Mouse (Mus musculus): ENCODE data around the gene Arid1b. TPM values are rescaled to one million over a fixed set of nuclear protein-coding genes. Genes with fewer than 3 reads are reported as not detected.

The Arid1b gene
- polyA plus RNA-seq, 1 experiment from 2014 or later, result 9.6 TPM

DNA sequence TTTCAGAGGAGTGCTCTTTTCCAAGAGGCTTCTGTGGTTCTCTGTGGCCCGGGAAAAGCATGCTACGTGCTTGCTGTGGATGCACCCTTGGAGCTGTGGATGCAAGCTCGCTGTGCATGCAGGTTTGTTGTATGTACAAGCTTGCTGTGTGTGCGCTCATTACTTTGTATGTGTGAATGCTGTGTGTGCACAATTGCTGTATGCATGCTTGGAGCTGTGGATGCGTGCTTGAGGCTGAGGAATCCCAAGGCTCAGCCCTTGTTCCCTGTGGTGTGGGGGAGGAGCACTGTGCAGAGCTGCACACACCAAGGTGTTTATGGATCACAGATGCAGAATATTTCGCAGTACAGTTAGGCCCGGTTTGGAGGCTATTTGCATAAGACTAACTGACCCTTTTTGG lies 6.7 kb downstream of the Arid1b start:
- Histone ChIP-seq H3K9ac (ENCODE audit: low read depth, low read length) (peak overlapping the region; percentile 33; the same call in 1 of the 2 replicates), H3K4me3 (ENCODE audit: low read length) (no peak overlapping the region), H3K27ac (ENCODE audit: low read depth, low read length) (no peak overlapping the region), H3K27me3 (replicated peaks; ENCODE audit: control insufficient read depth, insufficient read depth, low read length) (no peaks in the 10 kb centered on the region), H3K4me1 (ENCODE audit: control insufficient read depth, insufficient read depth, low read depth, low read length) (peaks cover 58% of the 10 kb centered on the region), H3K4me2 (ENCODE audit: low read length) (peak overlapping the region; percentile 55), H3K9me3 (ENCODE audit: control insufficient read depth, low read length) (no peaks in the 10 kb centered on the region), H3K36me3 (ENCODE audit: control insufficient read depth, insufficient read depth, low read length) (no peaks in the 10 kb centered on the region)
- ATAC-seq, result no peak
- WGBS, result 34% methylated on average over 7 of the region's 7 CpGs

DNA sequence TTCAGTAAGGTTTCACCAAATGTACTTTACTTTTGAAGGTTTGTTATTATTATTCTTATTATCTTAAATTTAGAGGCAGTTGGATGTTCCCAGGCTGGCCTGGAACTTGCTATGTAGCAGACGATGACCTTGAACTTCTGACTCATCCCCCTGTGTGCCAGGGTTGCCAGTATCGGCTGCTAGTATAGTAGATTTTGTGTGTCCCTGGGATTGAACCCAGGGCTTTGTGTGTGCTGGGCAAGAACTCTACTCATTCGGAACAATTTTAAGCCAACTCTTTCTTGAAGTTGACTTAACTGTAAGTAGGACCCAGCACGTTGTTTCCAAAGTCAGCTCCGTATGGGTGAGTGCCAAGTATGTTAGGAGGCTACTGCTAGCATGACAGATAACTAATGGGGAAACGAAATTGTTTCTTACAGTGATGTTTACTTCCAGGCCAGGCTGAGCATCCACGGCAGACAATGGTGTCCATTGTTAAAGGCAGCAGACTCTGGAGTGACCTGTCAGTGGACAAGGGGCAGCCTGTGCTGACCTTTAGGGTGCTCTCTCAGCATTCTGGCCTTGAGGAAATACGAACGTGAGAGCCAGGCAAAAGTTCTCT lies 7.5 kb downstream of the Arid1b start:
- Histone ChIP-seq H3K4me1 (ENCODE audit: control insufficient read depth, insufficient read depth, low read depth, low read length) (peaks cover 61% of the 10 kb centered on the region), H3K9ac (ENCODE audit: low read depth, low read length) (no peak overlapping the region), H3K4me2 (ENCODE audit: low read length) (no peak overlapping the region), H3K27ac (ENCODE audit: low read depth, low read length) (no peak overlapping the region), H3K4me3 (ENCODE audit: low read length) (no peak overlapping the region), H3K36me3 (ENCODE audit: control insufficient read depth, insufficient read depth, low read length) (no peaks in the 10 kb centered on the region), H3K9me3 (ENCODE audit: control insufficient read depth, low read length) (no peaks in the 10 kb centered on the region), H3K27me3 (replicated peaks; ENCODE audit: control insufficient read depth, insufficient read depth, low read length) (no peaks in the 10 kb centered on the region)
- 25% methylated on average over 9 of the region's 9 CpGs for WGBS
- ATAC-seq, result no peak

DNA sequence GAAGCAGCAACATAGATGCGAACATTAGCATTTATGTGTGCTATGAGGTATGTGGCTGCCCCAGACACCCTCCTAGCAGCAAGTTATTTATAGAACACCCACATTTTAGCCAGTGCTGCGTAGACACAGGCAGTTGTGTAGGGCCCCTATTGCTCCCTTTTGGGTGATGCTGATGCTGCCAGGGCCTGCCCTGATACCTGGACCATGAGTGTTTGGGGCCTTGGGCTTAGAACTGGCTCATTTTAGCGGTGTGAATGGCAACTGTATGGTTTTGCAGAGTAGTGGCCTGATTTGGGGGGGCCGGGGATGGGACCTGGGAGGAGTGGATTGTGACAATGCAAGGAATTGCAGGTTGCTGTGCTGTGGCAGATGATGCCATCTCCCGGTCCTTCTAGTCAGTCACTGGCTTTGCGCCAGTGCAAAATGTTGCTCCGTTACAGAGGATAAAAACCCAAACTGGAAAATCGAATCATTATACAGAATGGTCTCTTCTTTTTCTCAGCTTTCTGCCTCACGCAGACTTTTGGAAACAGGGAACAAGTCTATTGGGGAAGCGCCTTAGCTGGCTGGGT lies 8.9 kb downstream of the Arid1b start:
- Histone ChIP-seq H3K4me3 (ENCODE audit: low read length) (no peak overlapping the region), H3K4me2 (ENCODE audit: low read length) (peak overlapping the region; percentile 24), H3K4me1 (ENCODE audit: control insufficient read depth, insufficient read depth, low read depth, low read length) (peaks cover 75% of the 10 kb centered on the region), H3K9ac (ENCODE audit: low read depth, low read length) (0 out of 2 replicates have a peak overlapping the region, but pooled peaks have one; percentile 0), H3K36me3 (ENCODE audit: control insufficient read depth, insufficient read depth, low read length) (no peaks in the 10 kb centered on the region), H3K27ac (ENCODE audit: low read depth, low read length) (no peak overlapping the region), H3K9me3 (ENCODE audit: control insufficient read depth, low read length) (no peaks in the 10 kb centered on the region), H3K27me3 (replicated peaks; ENCODE audit: control insufficient read depth, insufficient read depth, low read length) (no peaks in the 10 kb centered on the region)
- ATAC-seq, result no peak; the same call in 1 of the 2 replicates
- WGBS, result 56% methylated on average over 10 of the region's 10 CpGs

DNA sequence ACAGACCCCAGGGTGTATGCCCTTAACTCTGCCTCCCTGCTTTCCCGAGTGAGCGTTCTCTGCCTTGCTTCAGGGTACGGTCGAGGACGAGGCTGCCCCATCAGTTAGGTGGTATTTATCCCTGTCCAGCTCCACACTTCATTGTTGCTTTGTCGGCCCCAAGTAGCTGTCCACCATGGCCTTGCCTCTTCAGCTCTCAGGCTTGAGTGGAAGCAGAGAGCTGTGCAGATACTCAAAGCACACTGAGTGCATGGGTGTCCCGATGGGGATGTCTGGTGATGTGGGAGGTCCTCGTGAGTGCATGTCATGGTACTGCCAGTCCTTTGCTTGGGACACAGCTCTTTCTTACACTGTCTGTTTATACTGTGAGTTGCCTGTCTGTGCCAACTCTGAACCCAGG lies 10.1 kb downstream of the Arid1b start:
- no peak for ATAC-seq
- 40% methylated on average over 8 of the region's 8 CpGs for WGBS
- no peak overlapping the region for H3K27ac ChIP-seq (ENCODE audit: low read depth, low read length)
- H3K4me3 ChIP-seq (ENCODE audit: low read length), result no peak overlapping the region
- no peak overlapping the region for H3K9ac ChIP-seq (ENCODE audit: low read depth, low read length)
- H3K36me3 ChIP-seq (ENCODE audit: control insufficient read depth, insufficient read depth, low read length), result no peaks in the 10 kb centered on the region
- no peaks in the 10 kb centered on the region for H3K9me3 ChIP-seq (ENCODE audit: control insufficient read depth, low read length)
- H3K27me3 ChIP-seq (replicated peaks; ENCODE audit: control insufficient read depth, insufficient read depth, low read length), result no peaks in the 10 kb centered on the region
- H3K4me1 ChIP-seq (ENCODE audit: control insufficient read depth, insufficient read depth, low read depth, low read length), result peaks cover 85% of the 10 kb centered on the region
- H3K4me2 ChIP-seq (ENCODE audit: low read length), result peak overlapping the region; percentile 5; the same call in 1 of the 2 replicates

DNA sequence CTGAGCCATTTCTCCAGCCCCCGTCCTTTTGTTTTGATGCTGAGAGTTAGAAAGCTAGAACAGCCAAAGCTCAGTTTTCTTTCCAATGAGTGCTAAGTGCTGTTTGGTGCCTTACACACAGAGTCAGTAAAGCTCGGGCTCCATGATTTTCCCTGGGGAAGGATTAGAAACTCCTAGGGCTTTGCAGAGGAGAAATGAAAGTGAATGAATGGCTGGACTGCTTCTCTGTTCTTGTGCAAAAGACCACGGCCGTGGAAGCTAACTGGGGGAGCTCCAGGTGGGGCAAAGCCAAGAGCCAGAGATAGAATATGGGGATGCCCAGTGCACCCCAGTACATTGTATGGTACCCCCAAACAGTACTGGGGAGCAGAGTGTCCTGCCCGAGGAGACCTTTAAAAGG lies 10.6 kb downstream of the Arid1b start:
- Histone ChIP-seq H3K9me3 (ENCODE audit: control insufficient read depth, low read length) (no peaks in the 10 kb centered on the region), H3K27ac (ENCODE audit: low read depth, low read length) (no peak overlapping the region), H3K27me3 (replicated peaks; ENCODE audit: control insufficient read depth, insufficient read depth, low read length) (no peaks in the 10 kb centered on the region), H3K9ac (ENCODE audit: low read depth, low read length) (no peak overlapping the region), H3K4me3 (ENCODE audit: low read length) (no peak overlapping the region), H3K4me2 (ENCODE audit: low read length) (0 out of 2 replicates have a peak overlapping the region, but pooled peaks have one; percentile 3), H3K4me1 (ENCODE audit: control insufficient read depth, insufficient read depth, low read depth, low read length) (peaks cover 87% of the 10 kb centered on the region), H3K36me3 (ENCODE audit: control insufficient read depth, insufficient read depth, low read length) (no peaks in the 10 kb centered on the region)
- WGBS, result 40% methylated on average over 5 of the region's 5 CpGs
- no peak for ATAC-seq

DNA sequence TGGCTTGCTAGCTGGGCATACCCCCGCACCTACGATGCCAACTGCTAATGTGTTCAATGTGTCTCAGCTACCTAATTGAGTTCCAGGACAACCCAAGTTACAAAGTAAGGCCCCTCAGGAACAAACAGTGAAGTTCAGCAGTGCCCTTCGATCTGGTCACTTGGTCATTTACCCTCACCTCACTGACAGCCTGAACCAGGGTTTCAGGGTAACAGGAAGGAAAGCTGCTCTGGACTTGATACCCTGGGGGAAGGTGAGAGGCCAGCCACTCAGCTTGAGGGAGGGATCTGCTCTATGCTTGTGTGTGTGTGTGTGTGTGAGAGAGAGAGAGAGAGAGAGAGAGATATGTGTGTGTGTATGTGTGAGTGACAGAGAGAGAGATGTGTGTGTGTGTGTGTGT lies 11.2 kb downstream of the Arid1b start:
- no peak for ATAC-seq
- Histone ChIP-seq H3K4me1 (ENCODE audit: control insufficient read depth, insufficient read depth, low read depth, low read length) (peaks cover 85% of the 10 kb centered on the region), H3K4me3 (ENCODE audit: low read length) (no peak overlapping the region), H3K9ac (ENCODE audit: low read depth, low read length) (no peak overlapping the region), H3K27me3 (replicated peaks; ENCODE audit: control insufficient read depth, insufficient read depth, low read length) (no peaks in the 10 kb centered on the region), H3K4me2 (ENCODE audit: low read length) (no peak overlapping the region), H3K9me3 (ENCODE audit: control insufficient read depth, low read length) (no peaks in the 10 kb centered on the region), H3K36me3 (ENCODE audit: control insufficient read depth, insufficient read depth, low read length) (no peaks in the 10 kb centered on the region), H3K27ac (ENCODE audit: low read depth, low read length) (no peak overlapping the region)
- WGBS, result 75% methylated on average over 3 of the region's 3 CpGs

DNA sequence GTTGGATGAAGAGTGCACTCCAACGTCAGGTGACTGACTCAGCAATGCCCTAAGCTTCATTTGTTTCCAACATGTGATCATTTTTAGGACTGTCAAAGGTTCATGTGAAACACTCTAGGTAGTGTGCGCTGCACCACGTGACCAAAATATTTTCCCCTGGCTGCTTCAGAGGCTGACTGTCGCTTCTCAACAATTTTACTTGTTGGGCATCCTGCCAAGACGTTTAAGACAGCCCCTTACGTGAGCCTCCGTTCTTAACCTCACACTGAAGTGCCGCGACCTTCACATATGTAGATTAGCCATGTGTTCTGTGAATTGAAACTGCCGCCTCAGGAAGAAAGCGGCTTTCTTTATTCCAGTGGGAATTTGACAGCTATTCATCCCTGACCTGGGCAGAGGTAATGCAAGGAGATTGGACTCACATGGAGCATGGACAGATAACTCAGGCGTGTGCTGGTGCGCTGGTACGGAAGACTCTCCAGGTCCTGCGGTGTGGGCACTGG lies 13.1 kb downstream of the Arid1b start:
- H3K4me3 ChIP-seq (ENCODE audit: low read length), result no peak overlapping the region; the same call in 1 of the 2 replicates
- peak overlapping the region; percentile 35 for H3K4me2 ChIP-seq (ENCODE audit: low read length)
- H3K4me1 ChIP-seq (ENCODE audit: control insufficient read depth, insufficient read depth, low read depth, low read length), result peaks cover 68% of the 10 kb centered on the region
- no peaks in the 10 kb centered on the region for H3K36me3 ChIP-seq (ENCODE audit: control insufficient read depth, insufficient read depth, low read length)
- no peaks in the 10 kb centered on the region for H3K27me3 ChIP-seq (replicated peaks; ENCODE audit: control insufficient read depth, insufficient read depth, low read length)
- H3K27ac ChIP-seq (ENCODE audit: low read depth, low read length), result no peak overlapping the region
- H3K9me3 ChIP-seq (ENCODE audit: control insufficient read depth, low read length), result no peaks in the 10 kb centered on the region
- 7% methylated on average over 15 of the region's 15 CpGs for WGBS
- no peak overlapping the region for H3K9ac ChIP-seq (ENCODE audit: low read depth, low read length)
- ATAC-seq, result peak; percentile 25; the same call in 1 of the 2 replicates

DNA sequence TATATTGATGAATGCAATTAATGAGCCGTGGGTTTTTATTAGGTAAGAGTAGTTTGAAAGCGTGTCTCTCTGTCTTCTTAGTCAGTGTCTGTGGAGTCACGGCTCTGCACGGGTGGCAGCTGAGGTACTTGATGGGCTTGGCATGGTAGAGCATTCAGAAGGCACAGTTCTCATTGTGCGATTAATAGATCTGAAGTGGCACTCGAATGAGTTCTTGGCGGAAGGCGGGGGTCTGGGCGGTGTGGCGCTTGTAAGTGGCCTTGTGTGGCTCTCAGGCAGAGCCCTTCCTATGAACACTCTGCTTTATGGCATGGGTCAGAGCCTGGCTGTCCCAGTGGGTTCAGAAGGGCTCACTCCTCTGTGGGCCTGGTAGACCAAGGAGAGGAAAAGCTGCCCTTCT lies 14.1 kb downstream of the Arid1b start:
- no peaks in the 10 kb centered on the region for H3K27me3 ChIP-seq (replicated peaks; ENCODE audit: control insufficient read depth, insufficient read depth, low read length)
- H3K4me1 ChIP-seq (ENCODE audit: control insufficient read depth, insufficient read depth, low read depth, low read length), result peaks cover 60% of the 10 kb centered on the region
- no peaks in the 10 kb centered on the region for H3K9me3 ChIP-seq (ENCODE audit: control insufficient read depth, low read length)
- no peak overlapping the region for H3K9ac ChIP-seq (ENCODE audit: low read depth, low read length)
- no peaks in the 10 kb centered on the region for H3K36me3 ChIP-seq (ENCODE audit: control insufficient read depth, insufficient read depth, low read length)
- WGBS, result 21% methylated on average over 10 of the region's 10 CpGs
- H3K4me3 ChIP-seq (ENCODE audit: low read length), result no peak overlapping the region
- ATAC-seq, result 0 out of 2 replicates have a peak, but pooled peaks have one; percentile 13
- no peak overlapping the region for H3K27ac ChIP-seq (ENCODE audit: low read depth, low read length)
- H3K4me2 ChIP-seq (ENCODE audit: low read length), result no peak overlapping the region

DNA sequence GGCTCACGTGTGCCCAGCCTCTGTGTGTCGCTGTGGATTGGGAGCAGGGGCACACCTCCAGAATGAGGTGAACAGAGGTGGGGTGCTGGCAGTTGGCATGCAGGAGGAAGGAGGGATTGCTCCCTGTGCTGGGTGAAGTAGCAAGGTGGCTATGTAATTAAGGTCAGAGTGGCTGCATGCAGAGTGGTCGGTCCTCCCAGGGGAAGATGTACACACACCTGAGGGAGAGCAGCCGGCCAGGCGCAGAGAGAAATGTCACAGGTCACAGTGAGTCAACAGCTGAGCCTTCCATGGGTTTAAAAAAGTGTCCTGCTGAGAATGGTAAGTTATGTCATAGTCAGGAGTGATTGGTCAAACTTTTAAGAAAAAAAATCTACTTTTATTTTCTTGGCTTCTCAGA lies 14.6 kb downstream of the Arid1b start:
- H3K27ac ChIP-seq (ENCODE audit: low read depth, low read length), result no peak overlapping the region
- ATAC-seq, result no peak
- H3K9ac ChIP-seq (ENCODE audit: low read depth, low read length), result no peak overlapping the region
- H3K4me2 ChIP-seq (ENCODE audit: low read length), result no peak overlapping the region
- no peak overlapping the region for H3K4me3 ChIP-seq (ENCODE audit: low read length)
- no peaks in the 10 kb centered on the region for H3K36me3 ChIP-seq (ENCODE audit: control insufficient read depth, insufficient read depth, low read length)
- H3K9me3 ChIP-seq (ENCODE audit: control insufficient read depth, low read length), result no peaks in the 10 kb centered on the region
- peaks cover 56% of the 10 kb centered on the region for H3K4me1 ChIP-seq (ENCODE audit: control insufficient read depth, insufficient read depth, low read depth, low read length)
- no peaks in the 10 kb centered on the region for H3K27me3 ChIP-seq (replicated peaks; ENCODE audit: control insufficient read depth, insufficient read depth, low read length)
- 61% methylated on average over 5 of the region's 5 CpGs for WGBS

All from hindbrain, embryonic 16.5 days (tissue).